ENCODE assay signal across 8 mouse cellular contexts in genomic region chr7:114416021-114416845, GRCm38 (mm10). TPM values are rescaled to one million over a fixed set of nuclear protein-coding genes. Genes with fewer than 3 reads are reported as not detected.
DNase-seq lines count a peak whose midpoint lies in the region; ATAC-seq and TF ChIP-seq lines count a peak whose summit lies in the region.

No protein-coding gene starts in this region.

- H3K9me3 ChIP-seq in limb, embryonic 13.5 days: no peaks in the 10 kb centered on the region
- H3K9me3 ChIP-seq in midbrain, embryonic 14.5 days (ENCODE audit: control insufficient read depth, low read length): no peaks in the 10 kb centered on the region

- TF ChIP-seq CTCF in kidney, adult 2 months (conservative IDR thresholded peaks at IDR 0.05; ENCODE audit: insufficient read depth, insufficient read length, low read depth, low read length): no peak

- H3K4me2 ChIP-seq in limb, embryonic 13.5 days (replicated peaks): peak overlapping the region; percentile 93
- peak overlapping the region; percentile 87 for H3K4me2 ChIP-seq in midbrain, embryonic 14.5 days (ENCODE audit: low read length)

- peak overlapping the region; percentile 91 for H3K9ac ChIP-seq in limb, embryonic 13.5 days
- peak overlapping the region; percentile 93 for H3K9ac ChIP-seq in midbrain, embryonic 14.5 days (replicated peaks; ENCODE audit: low read length)

- H3K36me3 ChIP-seq in kidney, adult 2 months (ENCODE audit: control insufficient read depth, insufficient read depth, low read length): no peaks in the 10 kb centered on the region
- H3K36me3 ChIP-seq in limb, embryonic 13.5 days: no peaks in the 10 kb centered on the region
- H3K36me3 ChIP-seq in midbrain, embryonic 14.5 days (ENCODE audit: control insufficient read depth, insufficient read depth, low read length): no peaks in the 10 kb centered on the region

- TF ChIP-seq POLR2A in kidney, adult 2 months (IDR thresholded peaks at IDR 0.05; ENCODE audit: low read depth, low read length): no peak

- under 1% methylated on average over 66 of the region's 66 CpGs for WGBS in kidney, adult 2 months
- under 1% methylated on average over 66 of the region's 66 CpGs for WGBS in limb, embryonic 13.5 days
- WGBS in midbrain, embryonic 14.5 days: under 1% methylated on average over 66 of the region's 66 CpGs

- H3K27ac ChIP-seq in kidney, adult 2 months (ENCODE audit: insufficient read depth, low read depth, low read length): no peak overlapping the region; the same call in 1 of the 2 replicates
- H3K27ac ChIP-seq in limb, embryonic 13.5 days: peak overlapping the region; percentile 85
- peak overlapping the region; percentile 96 for H3K27ac ChIP-seq in midbrain, embryonic 14.5 days (replicated peaks; ENCODE audit: low read depth, low read length)

- DNase-seq in layer of hippocampus, adult 11-12 months (ENCODE audit: low spot score): peak; percentile 31
- no peak for DNase-seq in layer of hippocampus, adult 9-10 months (ENCODE audit: low spot score)
- DNase-seq in embryo, embryonic 10.5 days (ENCODE audit: low spot score): peak; percentile 55
- DNase-seq in heart, adult 18-20 months: peak; percentile 20 to 62
- DNase-seq in kidney, adult 2 months: peak; percentile 21
- peak; percentile 71 for DNase-seq in midbrain, embryonic 14.5 days
- peak; percentile 50 to 52 for DNase-seq in spleen, postnatal 10 days (ENCODE audit: low spot score in 2 of 2)

- H3K27me3 ChIP-seq in kidney, adult 2 months (replicated peaks; ENCODE audit: control insufficient read depth, insufficient read depth, low read length): no peaks in the 10 kb centered on the region
- H3K27me3 ChIP-seq in limb, embryonic 13.5 days: no peaks in the 10 kb centered on the region
- no peaks in the 10 kb centered on the region for H3K27me3 ChIP-seq in midbrain, embryonic 14.5 days (ENCODE audit: control insufficient read depth, insufficient read depth, low read length)

- peak overlapping the region; percentile 78 for H3K4me3 ChIP-seq in kidney, adult 2 months (ENCODE audit: insufficient read depth, low read depth, low read length)
- H3K4me3 ChIP-seq in limb, embryonic 13.5 days: peak overlapping the region; percentile 89
- peak overlapping the region; percentile 93 for H3K4me3 ChIP-seq in midbrain, embryonic 14.5 days (replicated peaks; ENCODE audit: low read depth, low read length)

- peak; percentile 9; the same call in 1 of the 2 replicates for ATAC-seq in limb, embryonic 13.5 days (ENCODE audit: low FRiP score, low read depth)
- no peak; the same call in none of the 2 replicates for ATAC-seq in midbrain, embryonic 14.5 days (ENCODE audit: low FRiP score, low TSS enrichment)

- no peaks in the 10 kb centered on the region for H3K4me1 ChIP-seq in kidney, adult 2 months (ENCODE audit: control insufficient read depth, insufficient read depth, low read length)
- H3K4me1 ChIP-seq in limb, embryonic 13.5 days: peaks cover 12% of the 10 kb centered on the region
- peaks cover 20% of the 10 kb centered on the region for H3K4me1 ChIP-seq in midbrain, embryonic 14.5 days (ENCODE audit: control insufficient read depth, insufficient read depth, low read length)

RNA-seq across cellular contexts. Expression of gene Pde3b, which starts 1.2 kb away (rescaled TPM):
- 10 to 100 TPM in 1 of 2 experiments, 1 to 10 TPM in 1; 4.7 to 10.1 TPM for total RNA-seq in heart, adult 18-20 months (2021)
- 5.6 and 8.9 TPM in 2 replicates for polyA plus RNA-seq in kidney, adult 2 months (2012; rRNA removed)
- 4.1 and 5.3 TPM in 2 replicates for polyA plus RNA-seq in limb, embryonic 13.5 days (2015; fragmentation: Nextera tagmentation; extraction: Ambion mirVana)
- polyA plus RNA-seq in midbrain, embryonic 14.5 days (2014; fragmentation: Nextera tagmentation; extraction: Ambion mirVana): 6.5 and 6.9 TPM in 2 replicates
